Comparison of ENCODE assay signal across 8 mouse cellular contexts in genomic region chr14:79327033-79327432, GRCm38 (mm10). TPM values are rescaled to one million over a fixed set of nuclear protein-coding genes. Genes with fewer than 3 reads are reported as not detected.
DNase-seq lines count a peak whose midpoint lies in the region; ATAC-seq lines count a peak whose summit lies in the region.

No protein-coding gene starts in this region.

- intact Hi-C loops in gastrocnemius, postnatal 14 days (cut with DNase I; ENCODE audit: low total_unique reads), result no loop called here

- DNase-seq in gastrocnemius, adult 18-20 months (ENCODE audit: low spot score), result peak; percentile 55
- no peak for DNase-seq in gastrocnemius, postnatal 14 days
- peak; percentile 51 to 52 for DNase-seq in right cerebral cortex, adult 2 months (ENCODE audit: low spot score in 2 of 2)
- no peak for DNase-seq in right cerebral cortex, postnatal 10 days (ENCODE audit: low spot score in 2 of 2)
- peak; percentile 28 for DNase-seq in cerebellum, adult 11-12 months
- DNase-seq in induced T-regulatory cell, adult 2 months (ENCODE audit: low read depth), result peak; percentile 82
- no peak for DNase-seq in ovary, postnatal 36 days (ENCODE audit: low spot score)

- 0 out of 2 replicates have a peak, but pooled peaks have one; percentile 51 for ATAC-seq in megakaryocyte-erythroid progenitor cell, adult 5-6 weeks (replicated peaks; ENCODE audit: low FRiP score, low TSS enrichment, poor library complexity, severe bottlenecking)

RNA-seq across cellular contexts. Expression of gene Rgcc, which starts 25.6 kb away (rescaled TPM):
- 10 to 100 TPM; 53.3 to 79.9 TPM for total RNA-seq in gastrocnemius, adult 18-20 months (2021)
- 10 to 100 TPM; 27.2 to 39.9 TPM for total RNA-seq in gastrocnemius, postnatal 14 days (2021)
- total RNA-seq in megakaryocyte-erythroid progenitor cell, adult 5-6 weeks (2014; fragmentation: Nextera tagmentation), result 35.8 and 39.4 TPM in 2 replicates
- total RNA-seq in megakaryocyte-erythroid progenitor cell, adult 5-6 weeks (2017), result 18.5 and 30.4 TPM in 2 replicates

Comparison
In these comparisons a context has a peak if more than half of its experiments do, and no peak if none do; other contexts are left out.
1. DNase-seq: peak in gastrocnemius, adult 18-20 months (single experiment), right cerebral cortex, adult 2 months (2 of 2), cerebellum, adult 11-12 months (single experiment) and induced T-regulatory cell, adult 2 months (single experiment); none in gastrocnemius, postnatal 14 days (single experiment), right cerebral cortex, postnatal 10 days (0 of 2) and ovary, postnatal 36 days (single experiment).